Mouse (Mus musculus) ovary, adult 18-20 months (tissue): ENCODE data around the gene Cct7.
A peak's percentile ranks its signal among the peaks of the same experiment; 100 is the strongest.

Source experiments
- DNase-seq: peaks from one replicate; pipeline ENCODE4 v3.0.0; 2022; ENCODE audit warnings: low spot score, mixed read lengths

The Cct7 gene

GRCm38 (mm10) chr6:85502911-85503250 lies 51.6 kb downstream of the Cct7 start, which contains the start of gene Fbxo41:
Gene Fbxo41, minus strand, starts transcription at chr6:85502994.
- no peak for DNase-seq

- DNase-seq = no peak
Observed at GRCm38 (mm10) chr6:85504908-85505307, 53.6 kb downstream of the Cct7 start.

- no peak for DNase-seq
Observed at GRCm38 (mm10) chr6:85508602-85509001, 57.3 kb downstream of the Cct7 start.

GRCm38 (mm10) chr6:85510476-85510875 lies 59.2 kb downstream of the Cct7 start:
- DNase-seq = no peak

- peak; percentile 20 for DNase-seq
Observed at GRCm38 (mm10) chr6:85511286-85512055, 60.2 kb downstream of the Cct7 start.

- no peak for DNase-seq
Observed at GRCm38 (mm10) chr6:85512056-85512440, 60.7 kb downstream of the Cct7 start.

GRCm38 (mm10) chr6:85512577-85513530 lies 61.5 kb downstream of the Cct7 start:
- DNase-seq = no peak

- no peak for DNase-seq
Observed at GRCm38 (mm10) chr6:85513531-85513910, 62.2 kb downstream of the Cct7 start, which contains the start of gene Egr4. Gene Egr4, minus strand, starts transcription at chr6:85513589.

GRCm38 (mm10) chr6:85515941-85516340 lies 64.6 kb downstream of the Cct7 start:
- no peak for DNase-seq
